Mouse (Mus musculus) ES-E14 (cell line): ENCODE data around the gene Tmppe. TPM values are rescaled to one million over a fixed set of nuclear protein-coding genes. Genes with fewer than 3 reads are reported as not detected.

Experiments used
- DNase-seq: peaks from one replicate; pipeline ENCODE4 v3.0.0-alpha.2; 2013; ENCODE audit warnings: low read depth, low spot score
- H3K27ac ChIP-seq: 2 replicates; pipeline ENCODE4 v1.5.1; 2012; ENCODE audit warnings: low read depth, mild to moderate bottlenecking, low read length, moderate library complexity, mixed read lengths; ENCODE audit not compliant: poor library complexity, insufficient read depth, severe bottlenecking
- H3K36me3 ChIP-seq: 2 replicates; pipeline ENCODE4 v1.6.1; 2012; ENCODE audit warnings: mild to moderate bottlenecking, low read length, moderate library complexity, mixed read lengths; ENCODE audit not compliant: control insufficient read depth, poor library complexity, insufficient read depth, severe bottlenecking
- H3K4me1 ChIP-seq, 2 experiments: fragments of 150-350 bp in 1 of 2; sonication (generic) in 1 of 2; 2 replicates each; pipeline ENCODE4 v1.6.1; 2012; ENCODE audit warnings: low read length in 2 of 2, mild to moderate bottlenecking in 1 of 2, mixed read lengths in 1 of 2; ENCODE audit not compliant: control insufficient read depth in 2 of 2, insufficient read depth in 2 of 2, poor library complexity in 1 of 2
- H3K4me3 ChIP-seq, 2 experiments: fragments of 150-350 bp in 1 of 2; sonication (generic) in 1 of 2; 2 replicates each; pipeline ENCODE4 v1.5.1; 2012; ENCODE audit warnings: low read length in 2 of 2, low read depth in 1 of 2, mild to moderate bottlenecking in 1 of 2, mixed read lengths in 1 of 2; ENCODE audit not compliant: insufficient read depth in 1 of 2, poor library complexity in 1 of 2, severe bottlenecking in 1 of 2
- H3K9ac ChIP-seq: 2 replicates; pipeline ENCODE4 v1.6.1; 2012; ENCODE audit warnings: low read depth, mild to moderate bottlenecking, low read length, mixed read lengths; ENCODE audit not compliant: poor library complexity, insufficient read depth, severe bottlenecking
- H3K9me3 ChIP-seq: fragments of 150-350 bp; sonication (generic); 2 replicates; pipeline ENCODE4 v1.6.1; 2012; ENCODE audit warnings: low read depth, mild to moderate bottlenecking, low read length; ENCODE audit not compliant: control insufficient read depth, insufficient read depth
- CHD2 ChIP-seq: IDR thresholded peaks from 2 replicates; pipeline ENCODE4 v1.6.1; 2014; ENCODE audit warnings: mild to moderate bottlenecking, low read depth, low read length, inconsistent platforms
- HCFC1 ChIP-seq: IDR thresholded peaks from 2 replicates; pipeline ENCODE4 v1.6.1; 2012; ENCODE audit warnings: low read length, inconsistent platforms, borderline replicate concordance; ENCODE audit not compliant: insufficient read depth
- MAFK ChIP-seq: IDR thresholded peaks from 2 replicates; pipeline ENCODE4 v1.6.1; 2014; ENCODE audit warnings: mild to moderate bottlenecking, low read depth, low read length, inconsistent platforms; ENCODE audit not compliant: insufficient read depth
- ZC3H11A ChIP-seq: IDR thresholded peaks from 2 replicates; pipeline ENCODE4 v1.6.1; 2012; ENCODE audit warnings: low read depth, mild to moderate bottlenecking, inconsistent platforms, low read length, borderline replicate concordance
- ZNF384 ChIP-seq: IDR thresholded peaks from 2 replicates; pipeline ENCODE4 v1.6.1; 2012; ENCODE audit warnings: low read depth, low read length, inconsistent platforms
- in situ Hi-C, 2 experiments: fragments of 600-800 bp; cut with MboI; formaldehyde crosslinking; loops; one replicate each; pipeline ENCODE4 v1.15.1; 2025; ENCODE audit warnings: low sequenced_read_pairs in 2 of 2, inconsistent platforms in 1 of 2; ENCODE audit not compliant: unreplicated experiment in 2 of 2
- total RNA-seq: library from RNA; depleted of rRNA; stranded (reverse); fragments of 300-350 nt; gene quantifications from 2 replicates; pipeline ENCODE4 v1.2.3, GENCODE M21; 2012; rRNA removed

The Tmppe gene
- total RNA-seq, 1 experiment: 37.3 TPM

- Histone ChIP-seq H3K27ac (no peak overlapping the region), H3K9ac (no peak overlapping the region), H3K4me3 (no peak overlapping the region), H3K9me3 (no peaks in the 10 kb centered on the region), H3K4me1 (peaks cover 0 to 7% of the 10 kb centered on the region in 2 experiments; a peak in 1 of 4 replicates), H3K36me3 (peaks cover 8% of the 10 kb centered on the region)
- no peak for TF ChIP-seq CHD2
- TF ChIP-seq ZNF384: no peak
- no peak for TF ChIP-seq MAFK
- no peak for TF ChIP-seq ZC3H11A
- TF ChIP-seq HCFC1: no peak
- in situ Hi-C loops: no loop called here
- no peak for DNase-seq
Measured at GRCm38 (mm10) chr9:114451615-114452014, 50.7 kb downstream of the Tmppe start.

- in situ Hi-C loops: no loop called here
- Histone ChIP-seq H3K4me3 (no peak overlapping the region), H3K9ac (no peak overlapping the region), H3K36me3 (peaks cover 8% of the 10 kb centered on the region), H3K4me1 (peaks cover 0 to 2% of the 10 kb centered on the region in 2 experiments; a peak in 1 of 4 replicates), H3K9me3 (no peaks in the 10 kb centered on the region), H3K27ac (no peak overlapping the region)
- TF ChIP-seq CHD2 (no peak), ZC3H11A (no peak), ZNF384 (no peak), HCFC1 (no peak)
- DNase-seq: no peak
Measured at GRCm38 (mm10) chr9:114452418-114452817, 51.5 kb downstream of the Tmppe start.

GRCm38 (mm10) chr9:114455420-114455819, 54.5 kb downstream of the Tmppe start:
- no peaks in the 10 kb centered on the region for H3K4me1 ChIP-seq
- no peak overlapping the region for H3K9ac ChIP-seq

More at GRCm38 (mm10) chr9:114455420-114455819, 54.5 kb downstream of the Tmppe start:
- H3K36me3 ChIP-seq: peaks cover 14% of the 10 kb centered on the region
- TF ChIP-seq CHD2 (no peak), ZNF384 (no peak), MAFK (no peak), HCFC1 (no peak), ZC3H11A (no peak)
- H3K27ac ChIP-seq: no peak overlapping the region
- DNase-seq: no peak
- in situ Hi-C loops: no loop called here
- H3K9me3 ChIP-seq: no peaks in the 10 kb centered on the region
- no peak overlapping the region for H3K4me3 ChIP-seq

Other genes starting within 250 kb of the Tmppe start
- gene Bcl2a1c, start 71.0 kb upstream of the Tmppe start, total RNA-seq: not detected in 2 replicates
- gene Crtap, start 10.4 kb upstream of the Tmppe start, total RNA-seq: 106 and 148 TPM in 2 replicates
- gene Glb1, start within 50 bp of the Tmppe start, total RNA-seq: 36.0 and 44.6 TPM in 2 replicates
- gene Ccr4, start 103.8 kb downstream of the Tmppe start, total RNA-seq: 1.4 and 1.8 TPM in 2 replicates
- 1.8 and 2.7 TPM in 2 replicates for gene C130032M10Rik, start 114.6 kb downstream of the Tmppe start, total RNA-seq
- gene Trim71, start 163.3 kb downstream of the Tmppe start, total RNA-seq: 132 and 141 TPM in 2 replicates
- gene Cnot10, start 239.1 kb downstream of the Tmppe start, total RNA-seq: 73.0 and 73.4 TPM in 2 replicates